Mouse (Mus musculus) CH12.LX (cell line): Measurements from ENCODE around the gene Gm9964. TPM values are rescaled to one million over a fixed set of nuclear protein-coding genes. Genes with fewer than 3 reads are reported as not detected.

Experiments
- DNase-seq: peaks from one replicate; pipeline ENCODE4 v3.0.0-alpha.2; 2013; ENCODE audit errors: extremely low read depth
- H3K27ac ChIP-seq: 2 replicates; pipeline ENCODE4 v1.5.1; 2012; ENCODE audit warnings: low read depth, mild to moderate bottlenecking, control low read depth, moderate library complexity; ENCODE audit not compliant: insufficient read depth
- H3K27me3 ChIP-seq: replicated peaks from 2 replicates; pipeline ENCODE3; 2012; ENCODE audit warnings: inconsistent platforms
- H3K36me3 ChIP-seq, 2 experiments: replicated peaks in 1 of 2; 2 replicates each; pipeline versions ENCODE3 to v1.6.1; 2012; ENCODE audit warnings: inconsistent platforms in 1 of 2, low read length in 1 of 2, mild to moderate bottlenecking in 1 of 2, mixed read lengths in 1 of 2, moderate library complexity in 1 of 2; ENCODE audit not compliant: control insufficient read depth in 1 of 2, insufficient read depth in 1 of 2
- H3K4me1 ChIP-seq, 2 experiments: 2 replicates each; pipeline ENCODE4 v1.6.1; 2012; ENCODE audit warnings: inconsistent platforms in 1 of 2, moderate library complexity in 1 of 2; ENCODE audit not compliant: insufficient read depth in 2 of 2, control insufficient read depth in 1 of 2
- H3K4me2 ChIP-seq: 2 replicates; pipeline ENCODE4 v1.6.1; 2012; ENCODE audit warnings: low read depth, mild to moderate bottlenecking, control low read depth; ENCODE audit not compliant: poor library complexity, insufficient read depth, severe bottlenecking
- H3K4me3 ChIP-seq, 3 experiments: fragments of 150-350 bp in 1 of 3; sonication (generic) in 1 of 3; replicated peaks in 1 of 3; 2 replicates each; pipeline versions ENCODE3 to v1.5.1; 2011 to 2012; ENCODE audit warnings: low read depth in 2 of 3, low read length in 2 of 3, mild to moderate bottlenecking in 2 of 3, moderate library complexity in 2 of 3, control low read depth in 1 of 3, improper control_type of control experiment in 1 of 3, inconsistent platforms in 1 of 3, mixed read lengths in 1 of 3; ENCODE audit not compliant: poor library complexity in 1 of 3
- H3K79me2 ChIP-seq: replicated peaks from 2 replicates; pipeline ENCODE4 v1.6.1; 2012; ENCODE audit warnings: mild to moderate bottlenecking, moderate library complexity; ENCODE audit not compliant: control insufficient read depth, poor library complexity, insufficient read depth, severe bottlenecking; ENCODE audit errors: extremely low read depth
- H3K9ac ChIP-seq: 2 replicates; pipeline ENCODE4 v1.6.1; 2012; ENCODE audit warnings: low read depth, mild to moderate bottlenecking, control low read depth, moderate library complexity; ENCODE audit not compliant: insufficient read depth
- H3K9me3 ChIP-seq: replicated peaks from 2 replicates; pipeline ENCODE3; 2012; ENCODE audit warnings: low read length, inconsistent platforms, mixed read lengths
- BHLHE40 ChIP-seq: IDR thresholded peaks from 2 replicates; pipeline ENCODE4 v1.6.1; 2011; ENCODE audit warnings: mild to moderate bottlenecking, low read depth, low read length, improper control_type of control experiment
- CTCF ChIP-seq, 2 experiments: IDR thresholded peaks in 1 of 2; conservative IDR thresholded peaks in 1 of 2; 2 replicates each; pipeline ENCODE4 v1.5.1; 2011 to 2012; ENCODE audit warnings: low read depth in 2 of 2, low read length in 2 of 2, improper control_type of control experiment in 1 of 2, inconsistent platforms in 1 of 2, mild to moderate bottlenecking in 1 of 2, moderate library complexity in 1 of 2
- EP300 ChIP-seq: IDR thresholded peaks from 2 replicates; pipeline ENCODE4 v1.6.1; 2011; ENCODE audit warnings: low read length, improper control_type of control experiment
- ETS1 ChIP-seq: conservative IDR thresholded peaks from 2 replicates; pipeline ENCODE4 v1.6.1; 2012; ENCODE audit warnings: low read depth, mild to moderate bottlenecking, inconsistent platforms, low read length, improper control_type of control experiment, moderate library complexity
- GABPA ChIP-seq: IDR thresholded peaks from 2 replicates; pipeline ENCODE4 v1.6.1; 2012; ENCODE audit warnings: low read depth, low read length, improper control_type of control experiment, inconsistent platforms; ENCODE audit not compliant: insufficient replicate concordance
- HCFC1 ChIP-seq: IDR thresholded peaks from 2 replicates; pipeline ENCODE4 v1.6.1; 2012; ENCODE audit warnings: low read depth, mild to moderate bottlenecking, inconsistent platforms, low read length, improper control_type of control experiment
- IRF4 ChIP-seq: IDR thresholded peaks from 2 replicates; pipeline ENCODE4 v1.6.1; 2014; ENCODE audit warnings: low read depth, mild to moderate bottlenecking, inconsistent platforms, low read length, improper control_type of control experiment
- KAT2A ChIP-seq: IDR thresholded peaks from 2 replicates; pipeline ENCODE4 v1.6.1; 2012; ENCODE audit warnings: low read length, improper control_type of control experiment, inconsistent platforms; ENCODE audit not compliant: insufficient replicate concordance
- MAZ ChIP-seq: IDR thresholded peaks from 2 replicates; pipeline ENCODE4 v1.6.1; 2012; ENCODE audit warnings: low read depth, mild to moderate bottlenecking, inconsistent platforms, low read length, improper control_type of control experiment, moderate library complexity
- NELFE ChIP-seq: IDR thresholded peaks from 2 replicates; pipeline ENCODE4 v1.6.1; 2011; ENCODE audit warnings: low read depth, low read length, improper control_type of control experiment
- POLR2A ChIP-seq: IDR thresholded peaks from 2 replicates; pipeline ENCODE4 v1.6.1; 2011; ENCODE audit warnings: low read depth, mild to moderate bottlenecking, improper control_type of control experiment, low read length
- POLR2AphosphoS2 ChIP-seq: IDR thresholded peaks from 2 replicates; pipeline ENCODE4 v1.6.1; 2011; ENCODE audit warnings: low read depth, low read length, improper control_type of control experiment
- RAD21 ChIP-seq: IDR thresholded peaks from 2 replicates; pipeline ENCODE4 v1.6.1; 2011; ENCODE audit warnings: low read depth, mild to moderate bottlenecking, low read length, improper control_type of control experiment, moderate library complexity
- RCOR1 ChIP-seq: conservative IDR thresholded peaks from 2 replicates; pipeline ENCODE4 v1.6.1; 2012; ENCODE audit warnings: low read depth, mild to moderate bottlenecking, inconsistent platforms, low read length, improper control_type of control experiment
- SIN3A ChIP-seq: IDR thresholded peaks from 2 replicates; pipeline ENCODE4 v1.6.1; 2012; ENCODE audit warnings: low read length, improper control_type of control experiment, inconsistent platforms
- SMC3 ChIP-seq: IDR thresholded peaks from 2 replicates; pipeline ENCODE4 v1.6.1; 2011; ENCODE audit warnings: low read depth, low read length, improper control_type of control experiment
- TCF12 ChIP-seq: IDR thresholded peaks from 2 replicates; pipeline ENCODE4 v1.6.1; 2014; ENCODE audit warnings: low read depth, mild to moderate bottlenecking, inconsistent platforms, low read length, improper control_type of control experiment
- UBTF ChIP-seq: IDR thresholded peaks from 2 replicates; pipeline ENCODE4 v1.6.1; 2012; ENCODE audit warnings: low read depth, mild to moderate bottlenecking, inconsistent platforms, low read length, improper control_type of control experiment, moderate library complexity
- dilution Hi-C: fragments of 300-500 bp; cut with MboI; formaldehyde crosslinking; loops from 2 replicates; pipeline ENCODE4 v1.14.3; 2020; ENCODE audit warnings: low sequenced_read_pairs; ENCODE audit not compliant: extremely low pct_unique_long_range_greater_than_20kb, extremely low pct_ligation_motif_present
- in situ Hi-C: fragments of 300-500 bp; cut with MboI; formaldehyde crosslinking; loops from 3 replicates; pipeline ENCODE4 v1.14.3; 2019; ENCODE audit warnings: low sequenced_read_pairs, low pct_ligation_motif_present, low pct_unique_long_range_greater_than_20kb, mixed read lengths
- polyA plus RNA-seq: library from polyadenylated mRNA; unstranded; fragments of >175 nt; gene quantifications from 2 replicates; pipeline ENCODE4 v1.2.1, GENCODE M21; 2012; ENCODE audit warnings: low read depth; ENCODE audit not compliant: insufficient read length
- total RNA-seq, 2 experiments: library from RNA; depleted of rRNA; stranded (reverse); fragments of 300-350 nt in 1 of 2; fragments of >200 nt in 1 of 2; gene quantifications; 2 replicates each; pipeline ENCODE4 v1.2.3; 2012 to 2014

Gm9964 gene
- total and polyA plus RNA-seq, 3 experiments = not detected

- TF ChIP-seq MAZ = peak; percentile 94
- TF ChIP-seq IRF4 = peak; percentile 56
- TF ChIP-seq HCFC1 = peak; percentile 64
- 0 out of 2 replicates have a peak, but pooled peaks have one; percentile 11 for TF ChIP-seq RCOR1
- TF ChIP-seq, all 38 proteins: peak for 19
These were observed 42.6 kb upstream of the Gm9964 start, which contains the start of gene Nf1 (continued) for GRCm38 (mm10) chr11:79339234-79339807.

GRCm38 (mm10) chr11:79338621-79339020 is 41.9 kb upstream of the Gm9964 start:
- dilution Hi-C loops = no loop called here
- Histone ChIP-seq H3K27ac (no peak overlapping the region), H3K4me3 (peak overlapping the region; percentile 72 to 78 (median 73)), H3K79me2 (peaks cover 4% of the 10 kb centered on the region; the same call in 1 of the 2 replicates), H3K9me3 (peaks cover 5% of the 10 kb centered on the region), H3K9ac (peak overlapping the region; percentile 85), H3K27me3 (no peaks in the 10 kb centered on the region), H3K36me3 (peaks cover 0 to 11% of the 10 kb centered on the region in 2 experiments), H3K4me2 (peak overlapping the region; percentile 70), H3K4me1 (peaks cover 2 to 19% of the 10 kb centered on the region in 2 experiments; a peak in 3 of 4 replicates)
- in situ Hi-C loops = no loop called here
- DNase-seq = no peak
- no peak for TF ChIP-seq POLR2A
- TF ChIP-seq EP300 = 0 out of 2 replicates have a peak, but pooled peaks have one; percentile 5

- Histone ChIP-seq H3K9ac (no peak overlapping the region), H3K4me1 (peaks cover 2 to 19% of the 10 kb centered on the region in 2 experiments; a peak in 3 of 4 replicates), H3K27me3 (no peaks in the 10 kb centered on the region), H3K4me2 (no peak overlapping the region), H3K36me3 (peaks cover 0 to 2% of the 10 kb centered on the region in 2 experiments), H3K4me3 (no peak overlapping the region), H3K79me2 (no peaks in the 10 kb centered on the region; the same call in 1 of the 2 replicates), H3K27ac (no peak overlapping the region), H3K9me3 (peaks cover 5% of the 10 kb centered on the region)
- no peak for TF ChIP-seq NELFE
- TF ChIP-seq TCF12 = no peak
- no peak for TF ChIP-seq UBTF
- no peak for TF ChIP-seq SIN3A
- no peak for TF ChIP-seq MAZ
- no peak for TF ChIP-seq KAT2A
- TF ChIP-seq SMC3 = peak; percentile 20; the same call in 1 of the 2 replicates
- TF ChIP-seq POLR2AphosphoS2 = no peak
- no peak for TF ChIP-seq EP300
- TF ChIP-seq BHLHE40 = no peak
- TF ChIP-seq CTCF (conservative IDR thresholded peaks at IDR 0.05 in 1 of 2, IDR thresholded peaks at IDR 0.05 in 1 of 2; ENCODE audit: low read depth in 2 of 2, low read length in 2 of 2) = peak; percentile 45 to 57; a peak in 2 of 4 replicates
- TF ChIP-seq RAD21 = peak; percentile 32
- TF ChIP-seq ETS1 = no peak
- TF ChIP-seq GABPA = no peak
- in situ Hi-C loops = no loop called here
- DNase-seq = peak; percentile 35
- dilution Hi-C loops = no loop called here
These were observed 40.1 kb upstream of the Gm9964 start for GRCm38 (mm10) chr11:79336722-79337267.
